Mouse (Mus musculus): ENCODE results near the gene Nln.

Gene Nln

GRCm38 (mm10) chr13:104109288-104109815, at the start of gene Nln, which contains the start of gene Sgtb:
Gene Nln, minus strand, starts transcription at chr13:104109614.
Gene Sgtb, plus strand, starts transcription at chr13:104109741.
- in situ Hi-C loops (cut with MboI; ENCODE audit: low pct_unique_long_range_greater_than_20kb in 1 of 2, low sequenced_read_pairs in 2 of 2, unreplicated experiment in 1 of 2), result no loop called here

DNA sequence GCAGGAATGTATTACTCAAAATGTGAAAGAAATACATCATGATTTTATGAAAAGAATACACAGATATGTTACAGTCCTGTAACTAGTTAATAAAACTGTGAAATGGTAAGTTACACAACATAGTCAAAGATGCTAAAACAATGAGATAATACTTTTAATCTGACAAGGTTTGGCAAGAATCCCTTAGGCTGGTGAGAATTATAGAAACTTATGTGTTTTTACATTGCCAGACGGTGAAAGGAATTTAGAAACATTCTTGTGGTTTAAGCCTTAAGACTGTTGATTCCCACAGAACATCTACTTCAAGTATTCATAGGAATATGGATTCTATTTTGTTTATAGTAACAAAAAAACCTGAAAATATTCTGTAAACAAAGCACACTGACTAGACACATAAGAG, 46.3 kb upstream of the Nln start:
- in situ Hi-C loops (cut with MboI; ENCODE audit: low pct_unique_long_range_greater_than_20kb in 1 of 2, low sequenced_read_pairs in 2 of 2, unreplicated experiment in 1 of 2), result no loop called here

DNA sequence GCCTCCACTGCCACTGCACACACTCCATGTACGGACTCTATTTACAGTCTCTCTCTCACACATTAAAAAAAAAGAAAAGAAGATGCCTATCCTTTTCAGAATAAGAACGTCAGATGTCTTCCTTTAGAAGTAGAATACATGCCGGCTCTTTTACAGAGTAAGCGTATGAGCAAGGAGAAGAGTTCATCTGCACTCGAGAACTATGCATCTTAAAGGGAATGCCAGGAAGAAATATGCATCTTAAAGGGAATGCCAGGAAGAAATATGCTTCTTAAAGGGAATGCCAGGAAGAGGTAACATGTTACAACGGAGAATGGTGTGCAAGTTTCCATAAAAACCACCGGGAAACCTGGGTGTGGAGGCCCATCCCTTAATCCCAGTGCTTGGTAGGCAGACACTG, 45.7 kb upstream of the Nln start:
- in situ Hi-C loops (cut with MboI; ENCODE audit: low pct_unique_long_range_greater_than_20kb in 1 of 2, low sequenced_read_pairs in 2 of 2, unreplicated experiment in 1 of 2), result no loop called here

GRCm38 (mm10) chr13:104154180-104154579, 44.8 kb upstream of the Nln start:
- in situ Hi-C loops (cut with MboI; ENCODE audit: low pct_unique_long_range_greater_than_20kb in 1 of 2, low sequenced_read_pairs in 2 of 2, unreplicated experiment in 1 of 2), result no loop called here

DNA sequence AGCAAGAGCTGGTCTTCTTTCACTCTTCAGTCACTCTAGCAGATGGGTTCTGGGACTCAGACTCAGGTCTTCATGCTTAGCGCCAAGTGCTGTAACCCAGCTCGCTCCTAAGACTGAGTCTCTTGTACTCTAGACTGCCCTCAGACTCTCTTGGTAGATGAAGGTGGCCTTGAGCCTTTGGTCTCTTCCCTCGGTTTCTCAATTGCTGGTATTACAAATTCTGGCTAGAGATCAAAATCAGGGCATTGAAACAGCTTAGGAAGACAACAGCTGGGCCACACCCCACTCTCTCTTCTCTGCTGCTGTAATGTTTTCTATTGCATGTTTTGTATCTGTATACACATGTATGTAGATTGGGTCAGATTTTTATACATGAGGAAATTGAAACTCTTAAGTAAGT, 36.2 kb upstream of the Nln start:
- in situ Hi-C loops (cut with MboI; ENCODE audit: low pct_unique_long_range_greater_than_20kb in 1 of 2, low sequenced_read_pairs in 2 of 2, unreplicated experiment in 1 of 2), result no loop called here

GRCm38 (mm10) chr13:104144871-104145270, 35.5 kb upstream of the Nln start:
- in situ Hi-C loops (cut with MboI; ENCODE audit: low pct_unique_long_range_greater_than_20kb in 1 of 2, low sequenced_read_pairs in 2 of 2, unreplicated experiment in 1 of 2), result no loop called here

- in situ Hi-C loops (cut with MboI; ENCODE audit: low pct_unique_long_range_greater_than_20kb in 1 of 2, low sequenced_read_pairs in 2 of 2, unreplicated experiment in 1 of 2), result no loop called here
These were observed 30.2 kb upstream of the Nln start for GRCm38 (mm10) chr13:104139369-104140209.

- in situ Hi-C loops (cut with MboI; ENCODE audit: low pct_unique_long_range_greater_than_20kb in 1 of 2, low sequenced_read_pairs in 2 of 2, unreplicated experiment in 1 of 2), result no loop called here
These were observed 25.2 kb upstream of the Nln start for GRCm38 (mm10) chr13:104134510-104135085.

- in situ Hi-C loops (cut with MboI; ENCODE audit: low pct_unique_long_range_greater_than_20kb in 1 of 2, low sequenced_read_pairs in 2 of 2, unreplicated experiment in 1 of 2), result no loop called here
These were observed 23.1 kb upstream of the Nln start for GRCm38 (mm10) chr13:104132561-104132960.

DNA sequence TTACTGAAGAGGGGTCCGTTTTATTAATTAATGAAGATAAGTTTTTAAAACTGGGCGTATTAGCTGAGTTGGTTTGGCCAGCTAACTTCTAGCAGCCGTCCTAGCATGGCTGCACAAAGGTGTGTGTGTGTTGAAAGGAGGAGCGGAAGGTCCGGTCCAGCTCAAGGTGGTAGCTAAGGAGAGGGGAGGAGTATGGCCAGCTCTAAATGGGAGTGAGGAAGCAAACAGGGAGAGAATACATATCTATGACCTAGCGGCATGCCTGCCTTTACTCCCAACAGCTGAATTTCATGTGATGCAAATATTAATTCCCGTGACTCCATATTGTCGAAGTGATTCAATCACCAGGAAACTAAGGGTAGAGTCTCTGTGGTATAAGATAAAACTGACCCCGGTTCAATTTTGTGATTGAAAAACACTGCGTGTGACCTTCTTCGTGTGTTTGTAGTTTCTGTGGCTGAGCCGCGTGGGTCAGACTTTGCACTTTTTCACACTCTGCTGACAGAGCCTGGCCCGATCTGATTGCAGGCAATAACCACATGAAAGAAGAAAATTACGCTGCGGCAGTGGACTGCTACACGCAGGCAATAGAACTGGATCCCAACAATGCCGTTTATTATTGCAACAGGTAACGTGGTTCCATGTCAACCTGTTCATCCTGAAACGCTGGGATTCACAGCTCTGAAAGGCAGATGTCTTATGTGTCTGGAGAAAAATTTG, 14.4 kb upstream of the Nln start:
- in situ Hi-C loops (cut with MboI; ENCODE audit: low pct_unique_long_range_greater_than_20kb in 1 of 2, low sequenced_read_pairs in 2 of 2, unreplicated experiment in 1 of 2), result no loop called here

DNA sequence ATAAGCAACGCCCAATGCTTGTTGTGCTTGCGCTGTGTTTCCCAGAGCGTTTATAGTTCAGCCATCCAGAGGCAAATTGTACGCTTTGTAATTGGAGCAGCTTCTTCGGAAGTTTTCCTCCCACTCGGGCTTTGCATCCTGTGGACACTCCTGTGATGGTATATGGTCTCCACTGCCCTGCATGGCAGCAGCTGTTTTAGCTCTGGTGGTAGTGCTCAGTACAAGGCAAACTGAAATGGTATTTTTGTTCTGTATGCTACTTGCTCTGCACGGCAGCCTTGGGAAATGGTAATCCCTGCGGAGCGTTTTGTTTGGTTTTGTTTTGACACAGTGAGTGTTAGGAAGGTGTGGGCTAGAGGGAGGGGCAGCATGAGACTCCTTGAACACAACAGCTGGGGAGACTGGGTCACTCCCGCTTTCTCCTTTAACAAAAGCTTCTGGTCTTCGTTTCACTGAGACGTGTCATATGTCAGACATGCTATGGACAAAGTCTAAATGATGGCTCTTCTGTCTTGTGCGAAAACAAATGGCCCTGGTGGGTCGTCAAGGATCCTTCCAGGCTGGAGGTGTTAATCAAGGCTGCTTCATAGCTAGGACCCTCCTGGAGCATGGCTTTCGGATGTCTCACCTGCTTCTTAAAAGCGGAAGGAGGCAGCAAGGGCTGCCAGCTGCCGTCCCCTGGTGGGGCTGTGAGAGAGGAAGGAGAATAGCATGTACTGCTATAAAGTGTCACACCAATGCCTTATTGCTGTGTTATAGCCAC, 12.8 kb upstream of the Nln start:
- in situ Hi-C loops (cut with MboI; ENCODE audit: low pct_unique_long_range_greater_than_20kb in 1 of 2, low sequenced_read_pairs in 2 of 2, unreplicated experiment in 1 of 2), result no loop called here

GRCm38 (mm10) chr13:104114827-104115226, 5.4 kb upstream of the Nln start:
- in situ Hi-C loops (cut with MboI; ENCODE audit: low pct_unique_long_range_greater_than_20kb in 1 of 2, low sequenced_read_pairs in 2 of 2, unreplicated experiment in 1 of 2), result no loop called here

- in situ Hi-C loops (cut with MboI; ENCODE audit: low pct_unique_long_range_greater_than_20kb in 1 of 2, low sequenced_read_pairs in 2 of 2, unreplicated experiment in 1 of 2), result no loop called here
These were observed 4.4 kb upstream of the Nln start for GRCm38 (mm10) chr13:104113782-104114181.

DNA sequence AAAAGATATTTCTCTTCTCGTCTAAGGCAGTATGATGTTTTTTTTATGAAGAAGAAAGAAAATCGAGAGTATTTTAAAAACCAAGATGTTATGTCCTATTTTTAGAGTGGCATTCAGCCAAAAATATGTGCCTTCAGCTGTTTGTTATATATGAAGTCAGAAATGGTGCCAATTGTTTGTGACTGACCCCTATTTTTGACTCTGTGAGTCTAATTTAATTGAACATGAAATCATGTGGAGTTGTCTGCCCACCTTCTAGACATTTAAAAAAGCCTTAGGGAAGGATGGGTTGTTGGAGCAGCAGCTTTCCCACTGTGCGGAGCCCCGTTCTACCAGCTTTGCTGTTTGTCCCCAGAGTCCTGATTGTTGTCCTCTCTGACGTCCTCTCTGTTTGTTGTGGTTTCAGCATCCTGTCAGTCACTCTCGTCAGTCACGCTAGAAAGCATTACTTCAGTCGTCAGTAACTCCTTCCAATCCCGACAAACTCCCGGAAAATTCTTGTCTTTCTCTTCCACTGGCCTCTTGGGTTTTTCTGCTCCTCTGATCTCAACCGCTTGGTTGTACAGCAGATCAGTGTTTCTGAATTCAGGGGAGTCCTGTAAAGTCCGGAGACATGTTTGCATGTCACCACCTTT, 3.0 kb upstream of the Nln start:
- in situ Hi-C loops (cut with MboI; ENCODE audit: low pct_unique_long_range_greater_than_20kb in 1 of 2, low sequenced_read_pairs in 2 of 2, unreplicated experiment in 1 of 2), result no loop called here

DNA sequence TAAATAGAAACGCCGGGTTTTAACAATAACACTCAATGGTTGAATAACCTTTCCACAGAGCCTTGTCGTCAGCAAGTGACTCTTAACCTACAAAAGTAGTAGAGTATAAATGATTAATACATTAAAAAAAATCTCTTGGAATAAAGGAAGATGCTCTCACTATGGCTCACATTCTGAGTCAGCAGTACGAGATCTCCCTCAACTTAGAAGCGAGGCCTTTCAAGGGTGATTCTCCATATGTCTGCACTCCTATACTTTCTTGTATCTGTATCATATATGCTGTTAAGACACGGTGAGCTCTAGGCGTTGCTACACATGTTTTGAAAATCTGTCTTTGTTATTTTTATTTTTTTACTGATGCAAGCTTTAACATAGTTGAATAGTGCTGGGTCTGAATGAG, 1.1 kb upstream of the Nln start:
- in situ Hi-C loops (cut with MboI; ENCODE audit: low pct_unique_long_range_greater_than_20kb in 1 of 2, low sequenced_read_pairs in 2 of 2, unreplicated experiment in 1 of 2), result no loop called here

DNA sequence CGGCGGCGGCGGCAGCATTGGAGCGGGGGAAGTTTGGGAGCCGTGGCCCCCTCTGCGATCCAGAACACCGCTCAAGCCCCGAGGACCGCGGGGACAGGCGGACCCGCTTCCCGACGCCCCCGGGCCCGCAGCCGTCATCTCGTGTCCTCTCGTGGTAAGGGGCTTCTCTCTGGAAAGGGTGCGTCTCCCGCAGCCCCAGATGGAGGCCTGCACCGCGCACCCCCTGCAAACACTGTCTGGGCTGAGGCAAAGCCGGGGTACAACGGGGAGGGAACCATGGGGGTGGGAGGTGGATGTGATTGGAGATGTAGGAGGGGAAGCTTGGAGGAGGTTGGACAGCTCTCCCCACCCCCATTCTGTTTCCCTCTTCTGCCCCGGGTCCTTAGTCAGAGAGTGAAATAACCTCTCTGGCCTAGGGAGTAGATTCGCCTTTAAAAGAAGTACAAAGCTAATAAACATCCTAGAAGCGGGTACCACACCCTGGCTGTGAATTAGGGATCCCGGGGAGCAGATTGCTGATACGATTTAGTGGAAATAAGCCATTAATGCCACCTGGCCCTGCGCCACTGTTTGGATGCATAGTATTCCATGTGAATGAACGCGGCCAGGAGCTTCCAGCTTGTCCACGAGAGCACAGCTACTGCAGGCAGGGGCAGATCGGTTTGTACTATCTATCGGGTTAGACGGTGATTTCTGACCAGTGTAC, 555 bp upstream of the Nln start:
- in situ Hi-C loops (cut with MboI; ENCODE audit: low pct_unique_long_range_greater_than_20kb in 1 of 2, low sequenced_read_pairs in 2 of 2, unreplicated experiment in 1 of 2), result no loop called here

DNA sequence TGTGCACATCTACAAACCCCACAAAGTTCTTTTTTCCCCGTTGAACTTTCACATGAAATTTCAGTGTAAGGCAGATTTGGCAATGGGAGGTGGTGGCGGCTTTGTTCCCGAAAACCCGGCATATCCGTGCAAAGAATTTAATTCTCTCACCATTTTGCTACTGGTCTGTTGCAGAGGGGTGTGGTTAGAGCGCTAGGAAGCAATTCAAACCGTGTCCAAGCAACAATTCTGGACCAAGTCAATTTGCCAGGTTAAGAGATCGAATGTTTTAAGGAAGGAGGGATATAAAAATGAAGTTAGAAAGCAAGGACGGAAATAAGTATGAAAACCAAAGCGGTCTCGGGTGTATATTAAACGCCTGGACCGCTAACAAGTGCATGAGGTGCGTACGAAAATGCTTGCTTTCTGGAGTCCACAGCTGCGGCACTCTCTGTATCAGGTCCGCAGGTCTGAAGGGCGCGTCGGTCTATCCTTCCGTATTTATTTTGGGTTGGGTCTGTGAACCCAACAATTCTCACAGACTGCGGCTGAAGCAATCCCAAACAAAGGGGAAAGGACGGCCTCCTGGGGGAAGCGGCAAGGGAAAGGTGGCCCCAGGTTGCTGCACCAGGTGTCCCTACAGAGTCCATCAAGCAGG, 645 bp downstream of the Nln start:
- in situ Hi-C loops (cut with MboI; ENCODE audit: low pct_unique_long_range_greater_than_20kb in 1 of 2, low sequenced_read_pairs in 2 of 2, unreplicated experiment in 1 of 2), result no loop called here

All from mouse embryonic stem cell (cell line).